Mouse (Mus musculus) MEL (cell line): ENCODE results near the gene Gm7030. TPM values are rescaled to one million over a fixed set of nuclear protein-coding genes. Genes with fewer than 3 reads are reported as not detected.
"Not testable (repeated sequence)": the region's sequence is repeated elsewhere in the genome, so short reads cannot be mapped to it uniquely, and the experiment has no call there.

Source experiments
- DNase-seq: peaks from one replicate; pipeline ENCODE4 v3.0.0; 2011; ENCODE audit warnings: low read depth, low spot score
- H3K27ac ChIP-seq: 2 replicates; pipeline ENCODE4 v1.5.1; 2012; ENCODE audit warnings: low read depth, mild to moderate bottlenecking, control low read depth, low read length, moderate library complexity; ENCODE audit not compliant: control insufficient read depth
- H3K27me3 ChIP-seq, 2 experiments: fragments of 150-350 bp in 1 of 2; sonication (generic) in 1 of 2; 2 replicates each; pipeline ENCODE4 v1.6.1; 2012; ENCODE audit warnings: low read length in 2 of 2, mild to moderate bottlenecking in 2 of 2, improper control_type of control experiment in 1 of 2, moderate library complexity in 1 of 2; ENCODE audit not compliant: insufficient read depth in 2 of 2, control insufficient read depth in 1 of 2
- H3K36me3 ChIP-seq, 2 experiments: 2 replicates each; pipeline ENCODE4 v1.6.1; 2012 to 2014; ENCODE audit warnings: low read length in 2 of 2, improper control_type of control experiment in 1 of 2, inconsistent platforms in 1 of 2, mild to moderate bottlenecking in 1 of 2; ENCODE audit not compliant: insufficient read depth in 2 of 2, control insufficient read depth in 1 of 2
- H3K4me1 ChIP-seq, 2 experiments: fragments of 150-350 bp in 1 of 2; sonication (generic) in 1 of 2; 2 replicates each; pipeline ENCODE4 v1.6.1; 2012; ENCODE audit warnings: low read length in 2 of 2, improper control_type of control experiment in 1 of 2, mild to moderate bottlenecking in 1 of 2; ENCODE audit not compliant: insufficient read depth in 2 of 2, control insufficient read depth in 1 of 2
- H3K4me3 ChIP-seq, 2 experiments: fragments of 150-350 bp in 1 of 2; sonication (generic) in 1 of 2; 2 replicates each; pipeline ENCODE4 v1.5.1; 2012; ENCODE audit warnings: low read depth in 2 of 2, low read length in 2 of 2, mild to moderate bottlenecking in 2 of 2, moderate library complexity in 2 of 2, control low read depth in 1 of 2, improper control_type of control experiment in 1 of 2; ENCODE audit not compliant: control insufficient read depth in 1 of 2, insufficient read depth in 1 of 2
- H3K79me2 ChIP-seq: 2 replicates; pipeline ENCODE4 v1.6.1; 2012; ENCODE audit warnings: mild to moderate bottlenecking, low read length, moderate library complexity; ENCODE audit not compliant: control insufficient read depth, poor library complexity, insufficient read depth
- H3K9ac ChIP-seq: 2 replicates; pipeline ENCODE4 v1.6.1; 2012; ENCODE audit warnings: low read depth, mild to moderate bottlenecking, control low read depth, low read length, moderate library complexity; ENCODE audit not compliant: control insufficient read depth, poor library complexity, severe bottlenecking
- H3K9me3 ChIP-seq: fragments of 150-350 bp; sonication (generic); replicated peaks from 2 replicates; pipeline ENCODE4 v1.6.1; 2012; ENCODE audit warnings: mild to moderate bottlenecking, low read length, improper control_type of control experiment, moderate library complexity; ENCODE audit not compliant: insufficient read depth
- CTCF ChIP-seq, 3 experiments: IDR thresholded peaks in 2 of 3; conservative IDR thresholded peaks in 1 of 3; 2 replicates each; pipeline ENCODE4 v1.5.1; 2011 to 2012; ENCODE audit warnings: low read length in 3 of 3, low read depth in 2 of 3, mild to moderate bottlenecking in 2 of 3, improper control_type of control experiment in 1 of 3, inconsistent platforms in 1 of 3, mixed read lengths in 1 of 3, moderate library complexity in 1 of 3; ENCODE audit not compliant: control insufficient read depth in 1 of 3, insufficient read depth in 1 of 3, poor library complexity in 1 of 3, severe bottlenecking in 1 of 3
- GABPA ChIP-seq: IDR thresholded peaks from 2 replicates; pipeline ENCODE4 v1.6.1; 2012; ENCODE audit warnings: low read depth, mild to moderate bottlenecking, inconsistent platforms, low read length, improper control_type of control experiment, moderate library complexity
- MYB ChIP-seq: IDR thresholded peaks from 2 replicates; pipeline ENCODE4 v1.6.1; 2011; ENCODE audit warnings: mild to moderate bottlenecking, low read depth, low read length, improper control_type of control experiment
- RAD21 ChIP-seq: IDR thresholded peaks from 2 replicates; pipeline ENCODE4 v1.6.1; 2011; ENCODE audit warnings: mild to moderate bottlenecking, low read depth, low read length, improper control_type of control experiment
- SMC3 ChIP-seq: IDR thresholded peaks from 2 replicates; pipeline ENCODE4 v1.6.1; 2011; ENCODE audit warnings: low read depth, low read length, improper control_type of control experiment
- ZC3H11A ChIP-seq: IDR thresholded peaks from 2 replicates; pipeline ENCODE4 v1.6.1; 2012; ENCODE audit warnings: low read depth, mild to moderate bottlenecking, inconsistent platforms, low read length, improper control_type of control experiment
- polyA plus RNA-seq, 2 experiments: library from polyadenylated mRNA; stranded (reverse) in 1 of 2; unstranded in 1 of 2; fragments of >175 nt in 1 of 2; fragments of >200 nt in 1 of 2; gene quantifications; 2 replicates each; pipeline versions ENCODE4 v1.2.1 to v1.2.4; 2012; ENCODE audit warnings: low replicate concordance in 2 of 2, low read depth in 1 of 2; ENCODE audit not compliant: insufficient read length in 2 of 2, insufficient read depth in 1 of 2, missing spikeins in 1 of 2
- total RNA-seq: library from RNA; depleted of rRNA; stranded (reverse); fragments of 300-350 nt; gene quantifications from 2 replicates; pipeline ENCODE4 v1.2.3, GENCODE M21; 2012

Gm7030 gene
- total and polyA plus RNA-seq, 3 experiments: not detected

GRCm38 (mm10) chr17:36131516-36132265 lies 2.5 kb upstream of the Gm7030 start:
- H3K27me3 ChIP-seq: peaks cover 4 to 6% of the 10 kb centered on the region in 2 experiments
- no peak for TF ChIP-seq GABPA
- TF ChIP-seq RAD21: peak; percentile 22
- no peak for TF ChIP-seq MYB
- TF ChIP-seq SMC3: peak; percentile 30; the same call in 1 of the 2 replicates
- 0 out of 2 replicates have a peak, but pooled peaks have one; percentile 12 for TF ChIP-seq ZC3H11A
- TF ChIP-seq CTCF (IDR thresholded peaks at IDR 0.05 in 2 of 3, conservative IDR thresholded peaks at IDR 0.05 in 1 of 3; ENCODE audit: control insufficient read depth in 1 of 3, insufficient read depth in 1 of 3, low read depth in 2 of 3, low read length in 3 of 3, poor library complexity in 1 of 3, severe bottlenecking in 1 of 3): peak; percentile 33 to 47 (median 35)
- DNase-seq: peak; percentile 32

DNA sequence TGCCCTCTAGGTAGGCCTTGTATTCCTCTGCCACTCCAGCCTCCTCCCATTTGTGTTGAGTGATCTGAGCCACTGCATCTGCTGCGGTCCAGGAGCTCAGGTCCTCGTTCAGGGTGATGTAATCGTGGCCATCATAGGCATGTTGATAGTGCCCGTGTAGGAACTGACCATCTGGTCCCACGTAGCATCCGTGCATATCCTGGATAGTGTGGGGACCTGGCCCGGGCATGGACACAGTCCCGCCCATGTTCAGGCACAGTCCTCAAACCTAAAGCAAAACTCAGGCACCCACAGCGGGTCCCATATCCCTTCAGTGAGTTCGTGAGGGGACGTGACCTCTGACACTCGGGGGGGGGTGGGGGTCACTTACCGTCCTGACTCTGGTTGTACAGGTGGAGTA lies 700 bp downstream of the Gm7030 start:
- not testable (repeated sequence) for H3K36me3 ChIP-seq, H3K79me2 ChIP-seq, H3K9ac ChIP-seq, H3K4me3 ChIP-seq, H3K27me3 ChIP-seq, DNase-seq, H3K9me3 ChIP-seq, H3K4me1 ChIP-seq, H3K27ac ChIP-seq

More at GRCm38 (mm10) chr17:36131516-36132265, 2.5 kb upstream of the Gm7030 start:
- H3K4me3 ChIP-seq: no peak overlapping the region
- no peak overlapping the region for H3K27ac ChIP-seq
- H3K9me3 ChIP-seq: no peaks in the 10 kb centered on the region
- no peaks in the 10 kb centered on the region for H3K4me1 ChIP-seq
- no peak overlapping the region for H3K9ac ChIP-seq
- H3K36me3 ChIP-seq: no peaks in the 10 kb centered on the region
- no peaks in the 10 kb centered on the region for H3K79me2 ChIP-seq

GRCm38 (mm10) chr17:36124111-36124510 lies 5.1 kb downstream of the Gm7030 start:
- H3K9ac ChIP-seq, H3K27me3 ChIP-seq, DNase-seq, H3K79me2 ChIP-seq, H3K4me3 ChIP-seq, H3K27ac ChIP-seq, H3K9me3 ChIP-seq, H3K4me1 ChIP-seq, H3K36me3 ChIP-seq: not testable (repeated sequence)

DNA sequence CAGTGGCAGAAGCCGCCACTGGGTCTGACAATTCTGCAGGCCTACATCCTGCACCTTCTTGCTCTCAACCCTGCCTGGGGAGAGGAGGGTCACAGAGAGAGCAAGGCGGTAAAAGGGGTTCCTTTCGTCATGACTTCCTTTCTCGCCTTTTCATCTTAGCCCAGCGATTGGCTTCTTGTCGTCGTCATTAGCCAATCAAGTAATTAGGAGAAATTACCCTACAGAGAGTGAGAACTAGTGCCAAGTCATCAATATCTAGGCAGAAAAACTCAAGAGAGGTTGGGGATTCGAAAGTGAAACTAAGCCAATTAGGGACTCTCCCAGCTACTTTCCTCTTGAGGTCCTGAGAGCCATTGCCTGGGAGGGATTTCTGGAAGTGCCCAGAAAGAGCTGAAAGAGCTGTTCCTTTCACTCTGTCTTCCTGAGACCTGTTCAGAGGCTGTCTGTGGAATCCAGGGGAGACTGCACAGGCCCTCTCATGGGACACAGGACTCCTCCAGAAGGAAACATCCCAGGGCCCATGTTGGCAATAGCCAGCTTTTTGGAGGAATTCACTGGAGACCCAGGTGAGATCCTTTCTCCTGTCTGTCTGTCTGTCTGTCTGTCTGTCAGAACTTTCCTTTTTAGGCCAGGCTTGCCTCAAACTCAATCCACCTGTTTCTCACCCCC lies 7.7 kb downstream of the Gm7030 start, which contains the start of gene Gm19684:
TSS of gene Gm19684 (plus strand) at position 327 of the 669 bp plus-strand sequence.
- H3K9ac ChIP-seq: peak within 1 kb of the TSS; percentile 34
- H3K79me2 ChIP-seq, H3K27me3 ChIP-seq, H3K36me3 ChIP-seq, H3K4me1 ChIP-seq, H3K9me3 ChIP-seq: not testable (repeated sequence)
- H3K27ac ChIP-seq: peak within 1 kb of the TSS; percentile 45; the same call in 1 of the 2 replicates
- peak; percentile 76 for DNase-seq
- peak within 1 kb of the TSS; percentile 58 to 62 for H3K4me3 ChIP-seq

DNA sequence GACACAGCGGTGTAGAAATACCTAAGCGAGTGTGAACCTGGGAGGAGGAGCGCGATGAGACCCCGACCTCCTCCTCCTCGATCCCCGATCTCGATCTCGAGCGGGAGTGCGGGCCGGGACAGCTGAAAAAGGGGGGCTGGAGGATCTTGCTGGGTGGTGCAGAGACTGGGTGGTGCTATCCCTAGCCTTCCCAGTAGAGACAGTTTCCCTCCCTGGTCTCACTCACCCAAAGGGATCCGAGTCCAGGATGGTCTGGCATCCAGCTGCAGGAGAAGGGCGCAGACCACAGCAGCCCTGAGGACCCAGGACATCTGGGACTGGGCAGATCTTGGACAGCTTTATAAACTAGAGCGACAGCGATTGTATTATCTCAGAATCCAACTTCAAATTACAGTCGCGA lies 8.4 kb downstream of the Gm7030 start:
- not testable (repeated sequence) for H3K79me2 ChIP-seq, H3K9me3 ChIP-seq, H3K4me1 ChIP-seq, H3K27me3 ChIP-seq, DNase-seq, H3K36me3 ChIP-seq
- H3K27ac ChIP-seq: peak overlapping the region; percentile 45; the same call in 1 of the 2 replicates
- H3K4me3 ChIP-seq: peak overlapping the region; percentile 58 to 62
- H3K9ac ChIP-seq: peak overlapping the region; percentile 31

- H3K9me3 ChIP-seq, H3K4me3 ChIP-seq, H3K79me2 ChIP-seq, H3K27me3 ChIP-seq, H3K36me3 ChIP-seq, DNase-seq, H3K4me1 ChIP-seq, H3K27ac ChIP-seq, H3K9ac ChIP-seq: not testable (repeated sequence)
Measured at GRCm38 (mm10) chr17:36116545-36116944, 12.7 kb downstream of the Gm7030 start.
